Comparison of ENCODE assay signal across 9 mouse cellular contexts in genomic region chr12:30912840-30913239, GRCm38 (mm10). TPM values are rescaled to one million over a fixed set of nuclear protein-coding genes. Genes with fewer than 3 reads are reported as not detected.
A peak's percentile ranks its signal among the peaks of the same experiment; 100 is the strongest.
DNase-seq lines count a peak whose midpoint lies in the region; ATAC-seq and TF ChIP-seq lines count a peak whose summit lies in the region.
"Had no signal": no experiment of that assay in that cellular context is flagged by ENCODE, and none has a peak within 500 bp of the region (broad histone marks: within the 10 kb centered on the region; RNA-seq: fewer than 3 reads in every experiment).

No protein-coding gene starts in this region.

- WGBS in lung, embryonic 14.5 days = 59% methylated on average over 3 of the region's 3 CpGs
- 48% methylated on average over 3 of the region's 3 CpGs for WGBS in lung, adult 2 months
- 59% methylated on average over 3 of the region's 3 CpGs for WGBS in hindbrain, embryonic 13.5 days
- WGBS in large intestine, adult 2 months = 29% methylated on average over 3 of the region's 3 CpGs
- 59% methylated on average over 3 of the region's 3 CpGs for WGBS in neural tube, embryonic 13.5 days

- H3K9me3 ChIP-seq in lung, embryonic 14.5 days (ENCODE audit: low read depth, low read length) = no peaks in the 10 kb centered on the region
- no peaks in the 10 kb centered on the region; the same call in 1 of the 2 replicates for H3K9me3 ChIP-seq in hindbrain, embryonic 13.5 days
- H3K9me3 ChIP-seq in neural tube, embryonic 13.5 days = no peaks in the 10 kb centered on the region

- H3K4me1 ChIP-seq in lung, embryonic 14.5 days (ENCODE audit: insufficient read depth) = peaks cover 8% of the 10 kb centered on the region; the same call in 1 of the 2 replicates
- peaks cover 5% of the 10 kb centered on the region for H3K4me1 ChIP-seq in lung, adult 2 months (ENCODE audit: control insufficient read depth, insufficient read depth, low read length)
- H3K4me1 ChIP-seq in hindbrain, embryonic 13.5 days (replicated peaks) = peaks cover 29% of the 10 kb centered on the region
- peaks cover 27% of the 10 kb centered on the region for H3K4me1 ChIP-seq in neural tube, embryonic 13.5 days (replicated peaks)

- no peak for DNase-seq in lung, embryonic 14.5 days
- no peak for DNase-seq in lung, adult 2 months
- DNase-seq in large intestine, adult 2 months (ENCODE audit: low read depth, low spot score) = peak; percentile 18
- no peak for DNase-seq in gastrocnemius, adult 8-10 months (ENCODE audit: low spot score in 2 of 2)
- DNase-seq in left cerebral cortex, postnatal 4 days = no peak
- DNase-seq in right cerebral cortex, postnatal 25 days = no peak

- TF ChIP-seq CTCF in lung, embryonic 14.5 days (IDR thresholded peaks at IDR 0.05; ENCODE audit: low read depth) = no peak
- no peak for TF ChIP-seq CTCF in lung, adult 2 months (IDR thresholded peaks at IDR 0.05; ENCODE audit: insufficient read depth, low read length)

- no peak for ATAC-seq in lung, embryonic 14.5 days (ENCODE audit: insufficient read depth)
- ATAC-seq in hindbrain, embryonic 13.5 days (ENCODE audit: low FRiP score) = no peak
- ATAC-seq in neural tube, embryonic 13.5 days (ENCODE audit: low read depth) = no peak

- peaks cover 5% of the 10 kb centered on the region; the same call in 1 of the 2 replicates for H3K36me3 ChIP-seq in lung, embryonic 14.5 days (ENCODE audit: insufficient read depth)
- no peaks in the 10 kb centered on the region for H3K36me3 ChIP-seq in hindbrain, embryonic 13.5 days
- no peaks in the 10 kb centered on the region for H3K36me3 ChIP-seq in neural tube, embryonic 13.5 days

- no peak for TF ChIP-seq POLR2A in lung, adult 2 months (IDR thresholded peaks at IDR 0.05; ENCODE audit: borderline replicate concordance, extremely low read depth, low read depth, low read length)

- intact Hi-C loops in left cerebral cortex, postnatal 4 days (cut with DNase I) = no loop called here

- H3K4me3 ChIP-seq in lung, embryonic 14.5 days (ENCODE audit: low read depth, low read length) = peak overlapping the region; percentile 76
- no peak overlapping the region for H3K4me3 ChIP-seq in lung, adult 2 months (replicated peaks; ENCODE audit: extremely low read depth, low read depth, low read length)
- H3K4me3 ChIP-seq in hindbrain, embryonic 13.5 days = peak overlapping the region; percentile 72
- peak overlapping the region; percentile 76 for H3K4me3 ChIP-seq in neural tube, embryonic 13.5 days

- H3K27me3 ChIP-seq in lung, embryonic 14.5 days (ENCODE audit: insufficient read depth, low read length) = no peaks in the 10 kb centered on the region
- H3K27me3 ChIP-seq in hindbrain, embryonic 13.5 days = no peaks in the 10 kb centered on the region
- H3K27me3 ChIP-seq in neural tube, embryonic 13.5 days = no peaks in the 10 kb centered on the region

- H3K9ac ChIP-seq in lung, embryonic 14.5 days = peak overlapping the region; percentile 88; the same call in 1 of the 2 replicates
- H3K9ac ChIP-seq in hindbrain, embryonic 13.5 days = peak overlapping the region; percentile 85
- H3K9ac ChIP-seq in neural tube, embryonic 13.5 days = peak overlapping the region; percentile 18; the same call in 1 of the 2 replicates

- peak overlapping the region; percentile 92 for H3K4me2 ChIP-seq in lung, embryonic 14.5 days
- H3K4me2 ChIP-seq in hindbrain, embryonic 13.5 days = peak overlapping the region; percentile 78
- peak overlapping the region; percentile 80 for H3K4me2 ChIP-seq in neural tube, embryonic 13.5 days

- H3K27ac ChIP-seq in lung, embryonic 14.5 days (ENCODE audit: low read depth) = no peak overlapping the region
- no peak overlapping the region for H3K27ac ChIP-seq in hindbrain, embryonic 13.5 days
- H3K27ac ChIP-seq in neural tube, embryonic 13.5 days (replicated peaks) = no peak overlapping the region

RNA-seq across cellular contexts. Expression of gene Sh3yl1, which starts 1.4 kb away (rescaled TPM):
- 11.1 and 12.2 TPM in 2 replicates for polyA plus RNA-seq in lung, embryonic 14.5 days (2014; fragmentation: Nextera tagmentation; extraction: Ambion mirVana)
- polyA plus RNA-seq in lung, adult 2 months (2012; rRNA removed) = 1.4 and 2.6 TPM in 2 replicates
- 50.8 and 52.0 TPM in 2 replicates for polyA plus RNA-seq in hindbrain, embryonic 13.5 days (2015; fragmentation: Nextera tagmentation; extraction: Ambion mirVana)
- 5.1 and 6.0 TPM in 2 replicates for polyA plus RNA-seq in large intestine, adult 2 months (2012; rRNA removed)
- 39.8 and 45.1 TPM in 2 replicates for polyA plus RNA-seq in neural tube, embryonic 13.5 days (2015; fragmentation: Nextera tagmentation; extraction: Ambion mirVana)
- under 1 TPM; 0.24 to 0.99 (median 0.77) TPM for total RNA-seq in gastrocnemius, adult 8-10 months (2022)
- total RNA-seq in left cerebral cortex, postnatal 4 days (2021) = 10 to 100 TPM; 37.5 to 42.5 TPM

RNA-seq across cellular contexts. Expression of gene Acp1, which starts 1.5 kb away (rescaled TPM):
- polyA plus RNA-seq in lung, embryonic 14.5 days (2014; fragmentation: Nextera tagmentation; extraction: Ambion mirVana) = 201 and 215 TPM in 2 replicates
- polyA plus RNA-seq in lung, adult 2 months (2012; rRNA removed) = 5.0 and 12.1 TPM in 2 replicates
- 133 and 136 TPM in 2 replicates for polyA plus RNA-seq in hindbrain, embryonic 13.5 days (2015; fragmentation: Nextera tagmentation; extraction: Ambion mirVana)
- 9.8 and 10.8 TPM in 2 replicates for polyA plus RNA-seq in large intestine, adult 2 months (2012; rRNA removed)
- 119 and 129 TPM in 2 replicates for polyA plus RNA-seq in neural tube, embryonic 13.5 days (2015; fragmentation: Nextera tagmentation; extraction: Ambion mirVana)
- 10 to 100 TPM; 34.1 to 43.2 (median 36.8) TPM for total RNA-seq in gastrocnemius, adult 8-10 months (2022)
- 10 to 100 TPM; 50.6 to 52.4 TPM for total RNA-seq in left cerebral cortex, postnatal 4 days (2021)

RNA-seq across cellular contexts. Expression of gene Alkal2, which starts 28.7 kb away (rescaled TPM):
- polyA plus RNA-seq in lung, embryonic 14.5 days (2014; fragmentation: Nextera tagmentation; extraction: Ambion mirVana) = 0.58 and 0.69 TPM in 2 replicates
- 0.14 and 0.24 TPM in 2 replicates for polyA plus RNA-seq in lung, adult 2 months (2012; rRNA removed)
- 0.45 TPM in 1 of 2 replicates, not detected in the other for polyA plus RNA-seq in hindbrain, embryonic 13.5 days (2015; fragmentation: Nextera tagmentation; extraction: Ambion mirVana)
- 0.07 TPM in 1 of 2 replicates, not detected in the other for polyA plus RNA-seq in large intestine, adult 2 months (2012; rRNA removed)
- 0.29 TPM in 1 of 2 replicates, not detected in the other for polyA plus RNA-seq in neural tube, embryonic 13.5 days (2015; fragmentation: Nextera tagmentation; extraction: Ambion mirVana)
- total RNA-seq in gastrocnemius, adult 8-10 months (2022) = under 1 TPM; 0.22 to 0.63 (median 0.49) TPM
- total RNA-seq in left cerebral cortex, postnatal 4 days (2021) = 1 to 10 TPM; 1.9 to 2.0 TPM
- total RNA-seq: ES-E14 had no signal

Comparison
In these comparisons a context has a peak if more than half of its experiments do, and no peak if none do; other contexts are left out.
1. H3K9ac ChIP-seq: peak in every context shown above with its lines; median percentile 88 in lung, embryonic 14.5 days; 85 in hindbrain, embryonic 13.5 days; 18 in neural tube, embryonic 13.5 days.